Mouse (Mus musculus): ENCODE results near the gene Ninl. TPM values are rescaled to one million over a fixed set of nuclear protein-coding genes. Genes with fewer than 3 reads are reported as not detected.
"Not testable (repeated sequence)": the region's sequence is repeated elsewhere in the genome, so short reads cannot be mapped to it uniquely, and the experiment has no call there.

Gene Ninl
- polyA plus RNA-seq, 1 experiment from 2014 or later, result 3.2 TPM

DNA sequence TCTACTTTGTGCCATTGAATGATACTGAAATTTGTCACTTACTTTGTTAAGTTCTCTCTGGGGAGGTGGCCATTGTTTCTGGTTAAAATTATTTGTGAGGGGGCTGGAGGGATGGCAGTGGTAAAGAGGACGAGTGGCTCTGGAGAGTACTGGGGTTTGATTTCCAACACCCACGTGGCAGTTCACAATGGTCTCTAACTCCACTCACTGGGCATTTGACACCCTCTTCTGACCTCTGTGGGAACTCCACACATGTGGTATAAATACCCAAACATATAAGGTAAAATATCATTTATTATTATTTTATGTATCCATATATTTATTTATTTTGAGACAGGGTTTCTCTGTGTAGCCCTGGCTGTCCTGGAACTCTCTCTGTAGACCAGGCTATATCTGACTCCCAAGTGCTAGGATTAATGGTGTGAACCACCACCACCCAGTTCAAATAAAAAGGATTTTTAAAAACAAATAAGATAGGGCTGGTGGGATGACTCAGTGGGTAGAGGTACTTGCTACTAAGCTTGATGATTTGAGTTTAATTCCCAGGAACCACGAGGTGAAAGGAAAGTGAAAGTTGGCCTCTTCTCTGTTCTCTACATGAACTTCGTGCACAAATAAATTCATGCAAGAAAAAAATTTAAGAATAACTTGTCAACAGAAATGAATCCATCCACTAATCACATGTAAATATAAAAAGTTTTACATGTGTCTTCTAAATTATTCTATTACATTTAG, 124.2 kb downstream of the Ninl start:
- Histone ChIP-seq H3K27me3 (ENCODE audit: control insufficient read depth, insufficient read depth, low read length) (no peaks in the 10 kb centered on the region), H3K27ac (ENCODE audit: low read length) (no peak overlapping the region), H3K9ac (ENCODE audit: low read length) (no peak overlapping the region), H3K9me3 (replicated peaks; ENCODE audit: control insufficient read depth, low read length) (no peaks in the 10 kb centered on the region), H3K4me3 (ENCODE audit: low read length) (no peak overlapping the region), H3K36me3 (ENCODE audit: control insufficient read depth, insufficient read depth) (peaks cover 4% of the 10 kb centered on the region; the same call in 1 of the 2 replicates), H3K4me2 (ENCODE audit: low read depth, low read length) (no peak overlapping the region), H3K4me1 (ENCODE audit: control insufficient read depth, insufficient read depth, low read length) (no peaks in the 10 kb centered on the region)
- no peak for ATAC-seq (replicated peaks; ENCODE audit: extremely low read depth, insufficient read depth, low FRiP score)
- WGBS, result 77% methylated on average over 4 of the region's 4 CpGs

DNA sequence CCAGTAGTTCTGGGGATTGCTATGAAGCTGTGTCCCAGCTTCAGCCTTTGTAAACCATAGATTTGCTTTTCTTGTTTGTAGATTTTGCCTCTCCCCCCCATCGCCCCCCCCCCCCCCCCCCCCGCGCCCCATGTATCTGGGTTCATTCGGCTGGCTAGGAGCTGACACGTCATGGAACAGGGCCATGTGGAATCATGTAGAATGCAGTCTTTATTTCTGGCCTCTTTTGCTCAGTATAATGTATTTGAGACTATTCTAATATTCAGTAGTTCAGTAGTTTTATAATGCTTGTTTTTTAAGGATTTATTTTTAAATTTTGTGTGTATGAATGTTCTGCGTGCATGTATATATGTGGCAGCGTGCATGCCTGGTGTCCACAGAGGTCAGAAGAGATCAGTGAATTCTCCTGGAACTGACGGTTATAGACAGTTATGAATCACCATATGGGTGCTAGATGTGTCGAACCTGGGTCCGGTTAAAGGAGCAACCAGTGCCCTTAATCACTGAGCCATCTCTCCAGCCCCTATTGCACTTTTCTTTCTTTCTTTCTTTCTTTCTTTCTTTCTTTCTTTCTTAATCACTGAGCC, 128.8 kb downstream of the Ninl start:
- Histone ChIP-seq H3K36me3 (ENCODE audit: control insufficient read depth, insufficient read depth) (peaks cover under 1% of the 10 kb centered on the region; the same call in 1 of the 2 replicates), H3K9me3 (replicated peaks; ENCODE audit: control insufficient read depth, low read length) (no peaks in the 10 kb centered on the region), H3K9ac (ENCODE audit: low read length) (peak overlapping the region; percentile 80), H3K27me3 (ENCODE audit: control insufficient read depth, insufficient read depth, low read length) (no peaks in the 10 kb centered on the region), H3K4me2 (ENCODE audit: low read depth, low read length) (peak overlapping the region; percentile 78), H3K4me3 (ENCODE audit: low read length) (peak overlapping the region; percentile 94), H3K27ac (ENCODE audit: low read length) (no peak overlapping the region), H3K4me1 (ENCODE audit: control insufficient read depth, insufficient read depth, low read length) (0 out of 2 replicates have a peak, but pooled peaks cover 2% of the 10 kb centered on the region)
- 36% methylated on average over 9 of the region's 10 CpGs for WGBS
- ATAC-seq (replicated peaks; ENCODE audit: extremely low read depth, insufficient read depth, low FRiP score), result no peak

DNA sequence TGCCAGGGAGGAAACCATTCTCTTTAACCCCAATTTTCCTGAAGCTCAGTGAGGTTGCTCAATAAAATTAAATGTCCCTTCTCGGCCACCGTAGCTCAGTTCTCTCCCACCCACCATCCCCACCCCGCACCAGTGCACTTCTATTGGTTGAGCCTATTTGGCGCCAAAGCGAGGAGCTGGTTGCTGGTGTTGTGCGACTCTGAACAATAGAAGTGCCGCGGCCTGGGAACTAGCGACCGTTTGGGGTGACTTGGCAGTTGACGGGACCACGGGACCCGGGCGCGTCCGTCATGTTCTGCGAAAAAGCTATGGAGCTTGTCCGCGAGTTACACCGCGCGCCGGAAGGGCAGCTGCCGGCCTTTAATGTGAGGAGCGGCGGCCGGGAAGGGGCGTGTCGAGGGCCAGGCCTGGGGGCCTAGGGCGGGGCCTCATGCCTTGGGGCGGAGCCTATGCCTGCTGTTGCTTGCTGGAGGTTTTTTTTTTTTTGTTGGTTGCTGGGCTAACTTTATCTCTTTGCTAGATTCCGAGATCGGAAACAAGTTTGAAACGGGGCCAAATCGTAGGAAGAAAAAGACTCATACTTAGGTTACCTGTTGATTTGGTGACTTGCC, 129.6 kb downstream of the Ninl start:
- Histone ChIP-seq H3K9ac (ENCODE audit: low read length) (peak overlapping the region; percentile 80), H3K4me1 (ENCODE audit: control insufficient read depth, insufficient read depth, low read length) (0 out of 2 replicates have a peak, but pooled peaks cover 2% of the 10 kb centered on the region), H3K36me3 (ENCODE audit: control insufficient read depth, insufficient read depth) (no peaks in the 10 kb centered on the region), H3K4me2 (ENCODE audit: low read depth, low read length) (peak overlapping the region; percentile 78), H3K4me3 (ENCODE audit: low read length) (peak overlapping the region; percentile 94), H3K9me3 (replicated peaks; ENCODE audit: control insufficient read depth, low read length) (no peaks in the 10 kb centered on the region), H3K27me3 (ENCODE audit: control insufficient read depth, insufficient read depth, low read length) (no peaks in the 10 kb centered on the region), H3K27ac (ENCODE audit: low read length) (peak overlapping the region; percentile 91)
- ATAC-seq (replicated peaks; ENCODE audit: extremely low read depth, insufficient read depth, low FRiP score), result peak; percentile 95
- under 1% methylated on average over 35 of the region's 35 CpGs for WGBS

DNA sequence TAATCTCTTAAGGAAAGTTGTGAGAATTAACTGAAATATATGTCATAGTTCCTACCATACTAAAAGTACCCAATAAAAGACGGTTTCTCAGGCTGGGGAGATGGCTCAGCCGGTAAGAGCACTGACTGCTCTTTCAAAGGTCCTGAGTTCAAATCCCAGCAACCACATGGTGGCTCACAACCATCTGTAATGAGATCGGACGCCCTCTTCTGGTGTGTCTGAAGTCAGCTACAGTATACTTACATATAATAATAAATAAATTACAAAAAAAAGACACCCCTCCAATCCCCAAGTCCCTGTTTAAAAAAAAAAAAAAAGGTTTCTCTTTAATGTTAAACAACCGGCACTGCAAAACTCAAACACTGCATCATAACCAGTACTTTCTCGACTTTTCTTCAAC, 130.3 kb downstream of the Ninl start:
- peak overlapping the region; percentile 80; the same call in 1 of the 2 replicates for H3K9ac ChIP-seq (ENCODE audit: low read length)
- peak overlapping the region; percentile 94 for H3K4me3 ChIP-seq (ENCODE audit: low read length)
- 43% methylated on average over 6 of the region's 6 CpGs for WGBS
- H3K27me3 ChIP-seq (ENCODE audit: control insufficient read depth, insufficient read depth, low read length); ATAC-seq (replicated peaks; ENCODE audit: extremely low read depth, insufficient read depth, low FRiP score); H3K27ac ChIP-seq (ENCODE audit: low read length); H3K4me1 ChIP-seq (ENCODE audit: control insufficient read depth, insufficient read depth, low read length); H3K36me3 ChIP-seq (ENCODE audit: control insufficient read depth, insufficient read depth); H3K9me3 ChIP-seq (replicated peaks; ENCODE audit: control insufficient read depth, low read length): not testable (repeated sequence)
- H3K4me2 ChIP-seq (ENCODE audit: low read depth, low read length), result peak overlapping the region; percentile 78

DNA sequence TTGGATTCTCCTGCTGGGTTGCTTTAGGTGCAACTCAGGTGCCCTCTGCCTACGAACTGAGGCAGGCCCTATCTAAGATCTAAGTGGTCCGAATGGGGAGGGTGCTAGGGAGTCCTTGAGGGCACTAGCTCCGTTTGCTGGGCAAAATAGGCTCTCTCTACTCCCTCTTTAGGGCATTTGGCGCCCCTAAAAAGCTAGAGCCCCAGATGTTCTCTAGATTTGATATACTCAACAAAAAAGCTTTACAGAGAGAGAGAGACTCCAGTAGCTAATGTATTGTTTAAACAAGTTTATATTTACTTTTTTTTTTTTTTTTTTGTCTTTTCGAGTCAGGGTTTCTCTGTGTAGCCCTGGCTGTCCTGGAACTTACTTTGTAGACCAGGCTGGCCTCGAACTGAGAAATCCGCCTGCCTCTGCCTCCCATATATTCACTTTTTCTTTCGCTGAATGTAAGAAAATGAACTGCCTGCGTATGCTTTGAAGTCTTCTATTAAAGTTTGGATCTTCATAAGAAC, 134.2 kb downstream of the Ninl start, which contains the start of gene Gins1:
TSS of gene Gins1 (plus strand) at position 465 of the 515 bp plus-strand sequence.
- H3K9me3 ChIP-seq (replicated peaks; ENCODE audit: control insufficient read depth, low read length), result no peaks in the 10 kb centered on the region
- peak within 1 kb of the TSS; percentile 85 for H3K4me3 ChIP-seq (ENCODE audit: low read length)
- peak; percentile 17; the same call in 1 of the 2 replicates for ATAC-seq (replicated peaks; ENCODE audit: extremely low read depth, insufficient read depth, low FRiP score)
- H3K36me3 ChIP-seq (ENCODE audit: control insufficient read depth, insufficient read depth), result no peaks in the 10 kb centered on the region
- H3K4me2 ChIP-seq (ENCODE audit: low read depth, low read length), result peak within 1 kb of the TSS; percentile 81
- H3K27me3 ChIP-seq (ENCODE audit: control insufficient read depth, insufficient read depth, low read length), result no peaks in the 10 kb centered on the region
- WGBS, result 35% methylated on average over 9 of the region's 9 CpGs
- peaks cover 8% of the 10 kb centered on the region for H3K4me1 ChIP-seq (ENCODE audit: control insufficient read depth, insufficient read depth, low read length)
- H3K9ac ChIP-seq (ENCODE audit: low read length), result peak within 1 kb of the TSS; percentile 83
- peak within 1 kb of the TSS; percentile 86 for H3K27ac ChIP-seq (ENCODE audit: low read length)

DNA sequence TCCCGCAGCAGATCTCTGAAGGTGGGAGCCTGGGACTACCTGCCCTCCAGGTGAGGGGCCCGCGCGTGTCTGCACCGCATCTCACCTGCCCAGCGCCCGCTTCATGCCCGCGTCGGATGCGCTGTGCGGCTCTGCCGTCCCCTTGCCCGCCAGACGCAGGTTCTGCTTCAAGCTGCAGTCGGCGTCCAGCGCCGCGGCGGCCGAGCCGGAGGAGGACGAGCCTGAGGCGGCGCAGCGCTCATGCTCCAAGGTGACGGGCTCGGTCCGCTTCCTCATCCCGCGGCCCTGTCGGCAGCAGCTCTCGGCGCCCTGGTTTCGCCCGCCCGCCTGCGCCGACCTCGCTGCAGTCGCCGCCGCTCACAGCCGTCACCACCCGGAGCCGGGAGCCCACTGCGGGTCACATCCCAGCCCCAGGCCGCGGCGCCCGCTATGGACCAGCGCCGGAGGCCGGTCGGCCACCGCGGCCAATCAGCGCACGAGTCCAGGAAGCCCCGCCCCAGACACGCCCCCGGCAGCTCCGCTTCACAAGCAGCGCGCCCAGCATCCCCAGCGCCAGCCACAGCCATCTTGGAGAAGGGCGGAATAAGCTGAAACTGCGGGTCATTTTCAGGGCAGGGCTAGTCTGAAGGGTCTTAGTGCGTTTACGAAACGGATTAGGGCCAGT, 134.8 kb downstream of the Ninl start, which contains the start of gene Abhd12:
TSS of gene Abhd12 (minus strand) at position 470 of the 664 bp plus-strand sequence.
- WGBS, result under 1% methylated on average over 70 of the region's 72 CpGs
- H3K27me3 ChIP-seq (ENCODE audit: control insufficient read depth, insufficient read depth, low read length), result no peaks in the 10 kb centered on the region
- H3K36me3 ChIP-seq (ENCODE audit: control insufficient read depth, insufficient read depth), result no peaks in the 10 kb centered on the region
- H3K9me3 ChIP-seq (replicated peaks; ENCODE audit: control insufficient read depth, low read length), result no peaks in the 10 kb centered on the region
- H3K4me3 ChIP-seq (ENCODE audit: low read length), result peak within 1 kb of the TSS; percentile 85
- peak within 1 kb of the TSS; percentile 86 for H3K27ac ChIP-seq (ENCODE audit: low read length)
- H3K4me2 ChIP-seq (ENCODE audit: low read depth, low read length), result peak within 1 kb of the TSS; percentile 81
- peak within 1 kb of the TSS; percentile 83 for H3K9ac ChIP-seq (ENCODE audit: low read length)
- H3K4me1 ChIP-seq (ENCODE audit: control insufficient read depth, insufficient read depth, low read length), result peaks cover 8% of the 10 kb centered on the region
- ATAC-seq (replicated peaks; ENCODE audit: extremely low read depth, insufficient read depth, low FRiP score), result peak; percentile 98

DNA sequence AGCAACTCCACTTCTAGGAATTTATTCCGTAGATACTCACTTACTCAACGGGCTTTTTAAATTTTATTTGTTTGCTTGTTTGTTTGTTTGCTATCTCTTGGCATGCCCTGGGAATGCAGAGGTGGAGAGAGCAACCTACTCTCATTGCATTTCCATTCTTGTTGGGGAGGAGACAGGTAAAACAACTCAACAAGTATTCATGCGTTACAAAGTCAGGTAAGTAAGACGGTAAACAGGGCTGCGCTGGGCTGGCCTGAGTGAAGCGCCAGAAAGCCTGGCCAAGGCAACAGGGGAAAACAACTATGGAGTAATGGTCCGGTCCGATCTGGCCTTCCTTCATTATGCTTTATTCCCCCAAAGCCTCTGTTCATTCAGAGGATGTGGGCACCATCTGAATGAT, 136.8 kb downstream of the Ninl start:
- Histone ChIP-seq H3K4me1 (ENCODE audit: control insufficient read depth, insufficient read depth, low read length) (peaks cover 6% of the 10 kb centered on the region), H3K36me3 (ENCODE audit: control insufficient read depth, insufficient read depth) (no peaks in the 10 kb centered on the region), H3K4me3 (ENCODE audit: low read length) (no peak overlapping the region), H3K27ac (ENCODE audit: low read length) (no peak overlapping the region), H3K4me2 (ENCODE audit: low read depth, low read length) (no peak overlapping the region), H3K9me3 (replicated peaks; ENCODE audit: control insufficient read depth, low read length) (no peaks in the 10 kb centered on the region), H3K9ac (ENCODE audit: low read length) (no peak overlapping the region), H3K27me3 (ENCODE audit: control insufficient read depth, insufficient read depth, low read length) (no peaks in the 10 kb centered on the region)
- no peak for ATAC-seq (replicated peaks; ENCODE audit: extremely low read depth, insufficient read depth, low FRiP score)
- 87% methylated on average over 8 of the region's 8 CpGs for WGBS

DNA sequence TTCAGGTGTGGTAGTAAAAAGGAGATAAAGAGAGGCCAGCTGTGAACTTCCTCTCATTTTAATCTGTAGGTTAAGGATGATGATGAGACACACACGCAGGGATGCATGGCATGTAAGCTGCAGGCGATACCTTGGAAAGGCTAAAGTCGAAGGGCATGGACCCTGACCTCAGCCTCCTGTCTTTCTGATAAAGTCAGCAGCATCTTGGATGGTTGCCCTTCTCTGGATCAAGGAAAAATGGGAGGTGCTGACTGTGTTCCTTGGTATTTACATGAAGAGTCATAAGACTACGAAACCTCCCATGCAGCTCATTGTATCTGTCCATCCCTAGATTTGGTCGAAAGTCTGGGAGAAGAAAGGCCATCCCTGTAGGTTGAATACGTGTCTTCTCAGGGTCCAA, 138.8 kb downstream of the Ninl start:
- peaks cover 6% of the 10 kb centered on the region for H3K4me1 ChIP-seq (ENCODE audit: control insufficient read depth, insufficient read depth, low read length)
- no peak overlapping the region for H3K27ac ChIP-seq (ENCODE audit: low read length)
- 71% methylated on average over 6 of the region's 6 CpGs for WGBS
- H3K36me3 ChIP-seq (ENCODE audit: control insufficient read depth, insufficient read depth), result no peaks in the 10 kb centered on the region
- H3K4me3 ChIP-seq (ENCODE audit: low read length), result no peak overlapping the region
- no peak overlapping the region for H3K4me2 ChIP-seq (ENCODE audit: low read depth, low read length)
- no peaks in the 10 kb centered on the region for H3K9me3 ChIP-seq (replicated peaks; ENCODE audit: control insufficient read depth, low read length)
- H3K9ac ChIP-seq (ENCODE audit: low read length), result no peak overlapping the region
- no peaks in the 10 kb centered on the region for H3K27me3 ChIP-seq (ENCODE audit: control insufficient read depth, insufficient read depth, low read length)
- ATAC-seq (replicated peaks; ENCODE audit: extremely low read depth, insufficient read depth, low FRiP score), result no peak
